Comparison of ENCODE assay signal across 8 mouse cellular contexts in genomic region chr5:72913648-72914557, GRCm38 (mm10). TPM values are rescaled to one million over a fixed set of nuclear protein-coding genes. Genes with fewer than 3 reads are reported as not detected.
DNase-seq lines count a peak whose midpoint lies in the region; ATAC-seq and TF ChIP-seq lines count a peak whose summit lies in the region.

TSS of gene Slain2 (plus strand) at chr5:72914304.

- H3K4me1 ChIP-seq in hindbrain, embryonic 14.5 days (replicated peaks; ENCODE audit: control insufficient read depth, insufficient read depth, low read length) = peaks cover 26% of the 10 kb centered on the region

- no peaks in the 10 kb centered on the region for H3K9me3 ChIP-seq in hindbrain, embryonic 14.5 days (ENCODE audit: control insufficient read depth, low read length)

- peak; percentile 84 for DNase-seq in Patski (ENCODE audit: low read depth, low spot score)
- DNase-seq in cerebellum, postnatal 14 days = peak; percentile 99
- DNase-seq in frontal cortex, postnatal 25 days (ENCODE audit: low spot score in 2 of 2) = peak; percentile 89 to 92
- DNase-seq in hindbrain, embryonic 14.5 days (ENCODE audit: low spot score) = peak; percentile 97
- peak; percentile 83 for DNase-seq in left cerebral cortex, adult 11 months (ENCODE audit: low spot score)
- DNase-seq in lung, postnatal 4 days = peak; percentile 99 to 100
- DNase-seq in retina, postnatal 7 days (ENCODE audit: low read depth, low spot score) = peak; percentile 98
- peak; percentile 97 for DNase-seq in urinary bladder, adult 2 months (ENCODE audit: low spot score)

- peak; percentile 98 for TF ChIP-seq CTCF in Patski (IDR thresholded peaks at IDR 0.05)

- peak within 1 kb of the TSS; percentile 89 for H3K9ac ChIP-seq in hindbrain, embryonic 14.5 days

- H3K4me2 ChIP-seq in hindbrain, embryonic 14.5 days (replicated peaks) = peak within 1 kb of the TSS; percentile 86

- under 1% methylated on average over 67 of the region's 83 CpGs for WGBS in hindbrain, embryonic 14.5 days

- peak within 1 kb of the TSS; percentile 91 for H3K4me3 ChIP-seq in hindbrain, embryonic 14.5 days (replicated peaks; ENCODE audit: low read length)

- peak within 1 kb of the TSS; percentile 96 for H3K27ac ChIP-seq in hindbrain, embryonic 14.5 days

- H3K27me3 ChIP-seq in Patski = peaks cover 7% of the 10 kb centered on the region
- H3K27me3 ChIP-seq in hindbrain, embryonic 14.5 days (ENCODE audit: control insufficient read depth, insufficient read depth, low read length) = 0 out of 2 replicates have a peak, but pooled peaks cover 3% of the 10 kb centered on the region

- POLR2A ChIA-PET in Patski (lab: Charles Lee) = interaction anchor here (0.6 to 1.6 kb wide), 4 partner anchors 13 to 552 kb away, joined by 3 read pairs; no protein-coding TSS in a partner anchor

- peak; percentile 93 for ATAC-seq in Patski
- ATAC-seq in hindbrain, embryonic 14.5 days (ENCODE audit: low FRiP score) = peak; percentile 94

- no peaks in the 10 kb centered on the region for H3K36me3 ChIP-seq in hindbrain, embryonic 14.5 days (replicated peaks; ENCODE audit: control insufficient read depth, insufficient read depth)

- in situ Hi-C loops in Patski (cut with MboI; ENCODE audit: low pct_unique_long_range_greater_than_20kb) = no loop called here

- CTCF ChIA-PET in Patski (lab: Charles Lee) = interaction anchor here (1.1 to 2.3 kb wide), 3 partner anchors 8 to 19 kb away, joined by 3 to 8 read pairs (median 7); no protein-coding TSS in a partner anchor

RNA-seq across cellular contexts. Expression of gene Slain2, which starts in this region (rescaled TPM):
- polyA plus RNA-seq in Patski (2021) = 50.4 TPM
- 24.6 and 29.6 TPM in 2 replicates for polyA plus RNA-seq in hindbrain, embryonic 14.5 days (2014; fragmentation: Nextera tagmentation; extraction: Ambion mirVana)
- polyA plus RNA-seq in urinary bladder, adult 2 months (2012; rRNA removed) = 23.3 and 32.3 TPM in 2 replicates

Comparison
In these comparisons a context has a peak if more than half of its experiments do, and no peak if none do; other contexts are left out.
1. Peak in every context shown above with its lines: DNase-seq, ATAC-seq, H3K4me3 ChIP-seq and H3K27ac ChIP-seq.